Mouse (Mus musculus) gastrocnemius, postnatal 14 days (tissue): ENCODE measurements around the gene Efcab14. TPM values are rescaled to one million over a fixed set of nuclear protein-coding genes. Genes with fewer than 3 reads are reported as not detected.

Experiments used
- DNase-seq: peaks from one replicate; pipeline ENCODE4 v3.0.0; 2021; ENCODE audit warnings: mixed read lengths
- intact Hi-C: fragments of 180-260 bp; cut with DNase I; formaldehyde crosslinking; loops from one replicate; pipeline ENCODE4 v1.15.1; 2025; ENCODE audit warnings: low total_unique reads
- total RNA-seq, 2 experiments: library from RNA; stranded (reverse); gene quantifications; 2 replicates each; pipeline ENCODE4 v1.2.3; 2021

Efcab14 gene
- total RNA-seq, 2 experiments from 2014 or later = 25.0 to 27.2 TPM

- intact Hi-C loops = no loop called here
Observed at GRCm38 (mm10) chr4:115764581-115764980, 27.0 kb downstream of the Efcab14 start.

DNA sequence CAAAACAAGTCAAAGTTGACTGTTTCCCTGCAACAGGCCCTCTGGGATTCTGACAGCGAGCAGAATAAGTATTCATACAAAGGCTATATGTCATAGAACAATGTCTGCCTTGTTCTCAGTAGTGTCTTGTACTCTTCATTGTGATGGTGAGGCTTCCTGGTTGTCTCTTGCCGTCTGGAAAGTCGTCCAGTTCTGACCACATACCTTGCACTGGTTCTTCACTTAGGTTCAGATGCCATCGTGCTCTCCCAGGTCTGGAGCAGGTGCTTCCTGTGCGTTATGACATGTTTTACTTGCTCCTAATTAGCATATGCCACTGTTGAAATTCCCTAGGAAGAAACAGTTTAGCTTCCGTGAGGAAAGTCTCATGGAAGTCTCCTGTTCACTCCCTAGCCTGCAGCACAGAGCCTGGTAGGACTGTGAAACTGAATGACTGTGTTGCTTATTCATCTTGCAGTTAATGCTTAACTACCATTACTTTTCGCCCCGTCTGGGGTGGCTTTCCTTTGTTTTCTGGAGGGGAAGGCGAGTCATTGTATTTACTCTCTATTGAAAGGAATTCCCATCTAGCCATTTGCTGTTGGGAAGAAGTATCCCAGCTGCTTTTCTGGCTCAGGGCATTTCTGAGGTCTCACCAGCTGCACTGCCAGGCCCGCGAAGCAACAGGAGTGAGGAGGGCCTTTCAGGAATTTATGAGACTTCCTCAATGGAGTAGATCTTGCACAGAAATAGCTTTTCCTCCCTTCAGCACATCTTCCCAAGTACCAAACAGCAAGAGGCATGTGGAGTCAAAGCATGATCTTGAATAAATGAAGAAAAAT is 30.3 kb downstream of the Efcab14 start:
- intact Hi-C loops = no loop called here
- no peak for DNase-seq

More at GRCm38 (mm10) chr4:115764581-115764980, 27.0 kb downstream of the Efcab14 start:
- DNase-seq = no peak

DNA sequence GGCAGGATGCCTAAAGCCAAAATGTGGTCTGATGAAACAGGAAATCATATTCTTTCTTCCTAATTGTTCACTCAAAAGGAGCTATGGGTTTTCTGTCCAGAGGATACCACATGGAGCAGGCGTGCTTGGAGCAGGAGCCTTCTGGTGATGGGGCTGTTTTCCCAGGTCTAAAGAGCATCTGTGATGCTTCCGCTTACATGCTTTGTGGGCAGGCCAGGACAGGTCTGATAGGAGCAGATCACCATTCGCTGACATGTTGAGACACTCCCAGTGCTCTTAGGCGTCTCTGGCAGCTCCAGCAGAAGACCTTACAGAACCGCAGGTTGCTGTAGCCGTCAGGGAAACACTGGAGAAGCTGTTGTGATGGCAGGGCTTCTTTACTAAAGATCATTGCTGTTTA is 37.5 kb downstream of the Efcab14 start:
- intact Hi-C loops = no loop called here
- no peak for DNase-seq

GRCm38 (mm10) chr4:115777627-115778026 is 40.1 kb downstream of the Efcab14 start:
- intact Hi-C loops = no loop called here
- DNase-seq = no peak

DNA sequence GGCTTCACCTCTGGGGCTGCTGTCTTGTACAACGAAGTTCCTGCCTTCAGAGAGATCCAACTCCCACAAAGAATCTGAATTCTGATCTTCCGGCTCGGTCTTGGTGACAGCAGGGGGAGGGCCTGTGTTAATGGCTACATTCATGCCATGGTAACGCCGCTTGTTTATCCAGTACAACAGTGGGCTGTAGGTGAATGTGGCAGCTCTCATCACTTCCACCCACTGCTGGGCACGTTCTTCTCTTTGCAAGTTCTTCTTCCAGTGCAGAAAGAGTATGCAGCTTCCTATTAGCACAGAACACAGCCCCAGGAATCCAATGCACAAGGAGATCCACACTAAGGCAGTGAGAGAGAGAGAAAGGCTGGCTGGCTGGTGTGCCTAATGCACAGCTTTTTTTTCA is 42.7 kb downstream of the Efcab14 start:
- intact Hi-C loops = loop anchor here (10.0 kb wide), 1 partner anchor 45 kb away; the partner anchor contains the start of gene Efcab14
- no peak for DNase-seq

GRCm38 (mm10) chr4:115780918-115781317 is 43.4 kb downstream of the Efcab14 start, which contains the start of gene Tex38:
Gene Tex38, minus strand, starts transcription at chr4:115781018.
- intact Hi-C loops = loop anchor here (10.0 kb wide), 1 partner anchor 46 kb away; the partner anchor contains the start of gene Efcab14
- DNase-seq = no peak

DNA sequence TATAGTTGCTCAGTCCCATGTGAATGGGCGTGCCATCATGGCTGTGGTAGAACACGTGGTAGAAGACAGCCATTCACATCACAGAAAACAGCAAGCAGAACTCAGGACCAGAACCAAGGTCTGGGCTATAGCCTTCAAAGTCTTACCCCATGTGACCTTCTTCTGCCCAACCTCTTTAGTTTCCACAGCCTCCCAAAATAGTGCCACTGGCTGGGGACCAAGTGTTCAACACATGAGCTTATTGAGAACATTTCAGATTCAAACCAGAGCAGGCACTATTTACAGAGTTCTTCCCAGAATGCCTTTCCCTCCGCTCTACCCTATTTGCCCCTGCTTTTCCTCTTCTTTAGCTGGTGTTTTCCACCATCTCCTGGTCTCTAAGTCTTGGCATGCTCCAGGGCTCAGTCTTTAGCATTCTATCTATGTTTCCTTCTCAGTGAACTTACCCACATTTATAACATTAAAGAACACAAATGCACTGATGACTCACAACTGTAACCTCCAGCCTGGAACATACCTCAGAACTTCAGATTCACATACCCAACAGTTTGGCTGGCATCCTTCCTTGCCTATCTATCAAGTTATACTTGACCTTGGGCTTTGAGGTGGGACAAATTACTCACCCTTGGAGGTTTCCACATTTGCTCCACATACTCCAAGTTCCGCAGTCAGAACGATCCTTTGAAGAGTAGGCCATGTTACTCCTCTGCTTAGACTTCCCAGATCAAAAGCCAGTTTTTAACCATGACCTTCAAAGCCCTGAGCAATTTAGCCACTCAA is 44.7 kb downstream of the Efcab14 start:
- intact Hi-C loops = loop anchor here (10.0 kb wide), 1 partner anchor 47 kb away; the partner anchor contains the start of gene Efcab14
- DNase-seq = no peak

GRCm38 (mm10) chr4:115784769-115785510 is 47.4 kb downstream of the Efcab14 start, which contains the start of gene Atpaf1:
Gene Atpaf1, plus strand, starts transcription at chr4:115784812.
- peak; percentile 77 for DNase-seq
- intact Hi-C loops = loop anchor here (10.0 kb wide), 1 partner anchor 50 kb away; the partner anchor contains the start of gene Efcab14

DNA sequence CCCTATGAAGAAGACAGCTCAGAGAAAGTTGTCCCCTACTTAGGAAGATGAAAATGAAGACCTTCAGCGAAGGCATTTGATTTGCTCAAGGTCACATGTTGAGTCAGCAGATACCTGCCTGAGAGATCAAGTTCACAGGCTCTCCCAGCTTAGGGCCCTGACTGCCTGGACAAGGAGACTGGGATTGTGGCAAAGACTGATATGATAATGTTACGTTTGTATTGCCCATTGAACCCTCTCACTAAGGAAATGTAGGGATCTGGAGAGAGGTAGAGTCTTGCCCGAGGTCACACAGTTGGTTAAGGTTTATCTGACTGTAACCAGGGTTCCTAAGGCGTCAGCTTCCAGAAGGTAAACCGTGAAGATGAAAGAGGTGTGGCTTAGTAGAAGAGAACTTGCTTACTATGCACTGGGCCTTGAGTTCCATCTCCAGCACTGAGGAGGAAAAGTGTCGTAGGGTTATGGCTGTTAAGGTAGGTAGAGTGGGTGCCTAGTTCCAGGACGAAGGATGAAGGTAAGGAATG is 48.0 kb downstream of the Efcab14 start:
- DNase-seq = no peak
- intact Hi-C loops = loop anchor here (10.0 kb wide), 1 partner anchor 51 kb away; the partner anchor contains the start of gene Efcab14

DNA sequence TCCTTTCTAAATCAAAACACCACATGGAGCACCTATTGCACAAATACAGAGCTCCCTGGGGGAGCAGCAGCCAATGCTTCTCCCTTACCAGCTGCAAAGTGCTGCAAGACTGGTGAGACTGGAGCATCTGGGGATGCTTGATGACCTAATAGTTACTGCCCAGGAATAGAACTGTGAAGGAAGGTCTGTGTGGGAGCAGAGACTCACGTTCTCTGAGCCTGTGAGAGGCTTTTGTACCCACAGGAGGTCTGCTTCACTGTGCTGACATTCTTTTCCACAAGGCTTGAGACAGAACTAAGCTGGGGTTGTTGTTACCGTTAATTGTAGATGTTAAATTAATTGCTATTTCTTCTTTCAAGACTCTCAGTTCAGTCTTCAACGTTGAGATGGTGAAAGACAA is 53.3 kb downstream of the Efcab14 start:
- no peak for DNase-seq
- intact Hi-C loops = no loop called here

DNA sequence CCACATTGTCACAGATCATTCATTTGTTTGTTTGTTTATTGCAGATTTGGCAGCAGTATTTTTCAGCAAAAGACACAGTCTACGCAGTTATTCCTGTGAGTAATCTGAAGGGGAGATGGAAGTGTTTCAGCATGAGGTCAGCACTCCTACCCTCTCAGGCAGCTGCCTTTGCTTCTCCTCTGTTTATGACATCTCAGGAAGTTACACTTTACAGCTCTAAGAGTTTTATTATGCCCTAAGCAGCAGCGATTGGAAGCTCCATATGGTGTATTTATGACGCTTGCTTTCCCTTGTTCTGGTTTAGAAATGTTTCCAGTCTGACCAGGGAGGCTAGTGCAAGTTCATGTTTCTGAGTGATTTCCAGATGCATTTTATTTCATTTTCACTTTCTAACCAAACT is 57.8 kb downstream of the Efcab14 start:
- intact Hi-C loops = no loop called here
- no peak for DNase-seq

DNA sequence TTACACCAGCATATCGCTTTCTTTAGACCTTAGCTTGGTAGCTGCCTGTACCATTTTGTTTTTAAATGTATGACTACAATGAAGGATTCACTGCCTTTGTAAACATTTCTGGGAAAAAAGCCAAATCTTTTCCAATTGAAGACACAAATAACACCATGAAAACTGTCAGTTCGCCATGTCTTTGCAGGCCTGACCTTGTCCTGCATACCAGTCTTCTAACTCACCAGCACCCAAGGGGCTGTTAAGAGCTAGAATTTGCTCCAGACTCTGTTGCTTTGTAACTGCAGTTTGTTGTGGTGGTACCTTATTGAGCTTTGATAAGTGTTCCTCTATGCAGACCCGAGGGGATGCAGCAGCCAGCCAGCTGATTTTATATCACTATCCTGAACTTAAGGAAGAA is 62.4 kb downstream of the Efcab14 start:
- intact Hi-C loops = no loop called here
- no peak for DNase-seq

DNA sequence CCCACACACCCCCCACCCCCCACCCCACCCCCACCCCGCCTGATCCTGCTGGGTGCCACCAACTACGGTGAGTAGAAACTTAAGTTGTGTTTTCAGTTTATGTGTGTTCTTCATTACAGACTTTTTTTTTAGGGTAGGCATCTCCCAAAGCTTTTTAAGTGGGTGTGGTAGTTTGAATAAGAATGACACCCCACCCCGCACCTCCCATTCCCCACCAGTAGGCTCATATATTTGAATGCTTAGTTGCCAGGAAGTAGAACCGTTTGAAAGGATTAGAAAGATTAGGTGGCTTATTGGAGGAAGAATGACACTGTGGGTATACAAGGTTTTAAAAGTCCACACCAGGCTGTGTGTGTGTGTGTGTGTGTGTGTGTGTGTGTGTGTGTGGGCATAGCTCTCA is 74.8 kb downstream of the Efcab14 start:
- DNase-seq = no peak
- intact Hi-C loops = no loop called here

GRCm38 (mm10) chr4:115815606-115816005 is 78.1 kb downstream of the Efcab14 start:
- intact Hi-C loops = no loop called here
- DNase-seq = no peak

- intact Hi-C loops = no loop called here
- DNase-seq = no peak
Observed at GRCm38 (mm10) chr4:115820199-115820598, 82.7 kb downstream of the Efcab14 start.

- intact Hi-C loops = no loop called here
- DNase-seq = no peak
Observed at GRCm38 (mm10) chr4:115820944-115821343, 83.4 kb downstream of the Efcab14 start.

GRCm38 (mm10) chr4:115821431-115821830 is 83.9 kb downstream of the Efcab14 start:
- intact Hi-C loops = no loop called here
- DNase-seq = no peak

GRCm38 (mm10) chr4:115821928-115822327 is 84.4 kb downstream of the Efcab14 start:
- no peak for DNase-seq
- intact Hi-C loops = no loop called here

GRCm38 (mm10) chr4:115824178-115824577 is 86.6 kb downstream of the Efcab14 start:
- DNase-seq = no peak
- intact Hi-C loops = no loop called here
